Mouse (Mus musculus) spleen, adult 2 months (tissue): ENCODE data around the gene Gpx8. TPM values are rescaled to one million over a fixed set of nuclear protein-coding genes. Genes with fewer than 3 reads are reported as not detected.

Experiments used
- DNase-seq, 2 experiments: peaks; one replicate each; pipeline versions ENCODE4 v3.0.0 to v3.0.0-alpha.2; 2012 to 2021; ENCODE audit warnings: low spot score in 2 of 2, low read depth in 1 of 2
- H3K27ac ChIP-seq: fragments of 200-500 bp; 2 replicates; pipeline ENCODE4 v1.5.1; 2012; ENCODE audit warnings: low read length, inconsistent platforms; ENCODE audit not compliant: insufficient read depth
- H3K27me3 ChIP-seq: fragments of 200-500 bp; 2 replicates; pipeline ENCODE4 v1.6.1; 2012; ENCODE audit warnings: mild to moderate bottlenecking, moderate library complexity, low read length, inconsistent platforms; ENCODE audit not compliant: control insufficient read depth, insufficient read depth
- H3K36me3 ChIP-seq: fragments of 200-500 bp; 2 replicates; pipeline ENCODE4 v1.6.1; 2012; ENCODE audit warnings: mild to moderate bottlenecking, low read length, inconsistent platforms; ENCODE audit not compliant: control insufficient read depth, insufficient read depth
- H3K4me1 ChIP-seq: fragments of 200-500 bp; 2 replicates; pipeline ENCODE4 v1.6.1; 2011; ENCODE audit warnings: inconsistent platforms; ENCODE audit not compliant: control insufficient read depth, insufficient read depth, insufficient read length
- H3K4me3 ChIP-seq: fragments of 200-500 bp; 2 replicates; pipeline ENCODE4 v1.5.1; 2011; ENCODE audit warnings: mild to moderate bottlenecking, inconsistent platforms; ENCODE audit not compliant: insufficient read depth, insufficient read length; ENCODE audit errors: extremely low read depth
- CTCF ChIP-seq: fragments of 200-500 bp; IDR thresholded peaks from 2 replicates; pipeline ENCODE4 v1.5.1; 2011; ENCODE audit warnings: mild to moderate bottlenecking, inconsistent platforms; ENCODE audit not compliant: insufficient read depth, insufficient read length, insufficient replicate concordance; ENCODE audit errors: extremely low read depth
- POLR2A ChIP-seq: fragments of 200-500 bp; IDR thresholded peaks from 2 replicates; pipeline ENCODE4 v1.6.1; 2011; ENCODE audit warnings: low read depth, low read length, inconsistent platforms
- WGBS: fragments of 180-500 bp; shearing (Covaris S2); methylation state at CpG from one replicate; pipeline ENCODE4 v1.1.7; 2018; 5-methylcytosine and 5-hydroxymethylcytosine counted together
- polyA plus RNA-seq: library from polyadenylated mRNA; depleted of rRNA; stranded (reverse); fragments of >200 nt; gene quantifications from 2 replicates; pipeline ENCODE4 v1.2.3, GENCODE M21; 2012

Gpx8 gene
- polyA plus RNA-seq, 1 experiment = 0.61 TPM

- 77% methylated on average over 6 of the region's 6 CpGs for WGBS
- H3K27me3 ChIP-seq = no peaks in the 10 kb centered on the region
- no peak for DNase-seq
- H3K36me3 ChIP-seq = no peaks in the 10 kb centered on the region
- TF ChIP-seq POLR2A (no peak), CTCF (no peak)
- no peak overlapping the region; the same call in 1 of the 2 replicates for H3K4me3 ChIP-seq
- H3K27ac ChIP-seq = no peak overlapping the region
- H3K4me1 ChIP-seq = peaks cover 3% of the 10 kb centered on the region; the same call in 1 of the 2 replicates
These were observed 33.5 kb downstream of the Gpx8 start for GRCm38 (mm10) chr13:113012683-113013082.

DNA sequence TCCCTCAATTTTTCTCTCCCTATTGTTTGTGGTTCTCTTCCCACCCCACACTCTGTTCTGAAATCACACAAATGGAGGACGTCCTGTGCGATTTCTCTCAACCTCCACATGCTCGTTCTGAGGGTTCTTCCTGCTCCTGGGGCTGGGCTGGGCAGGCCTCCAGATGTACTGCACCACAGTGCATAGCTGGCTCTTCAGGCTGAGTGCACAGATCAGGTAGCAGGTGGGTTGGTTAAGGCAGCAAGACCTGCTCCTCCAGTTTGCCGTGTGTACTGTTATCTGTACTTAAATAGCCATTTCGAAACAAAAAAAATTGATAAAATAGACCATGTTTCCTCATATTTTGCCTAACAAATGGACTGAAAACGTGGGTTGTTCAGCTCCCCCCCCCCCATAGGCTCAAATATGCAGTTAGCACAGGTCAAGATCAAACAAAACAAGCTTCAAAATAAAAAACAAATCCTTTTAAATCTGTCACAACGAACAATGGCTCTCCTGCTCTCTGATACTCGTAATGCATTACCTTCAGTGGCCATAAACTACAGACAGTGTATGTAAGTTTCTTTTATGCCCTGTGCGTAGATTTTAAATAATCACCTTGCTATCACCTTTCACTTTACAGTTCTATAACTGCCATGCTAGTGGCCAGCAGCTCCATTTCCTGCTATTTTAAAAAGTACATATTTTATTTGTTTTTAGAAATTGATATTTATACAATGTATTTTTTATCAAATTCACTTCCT, 45.5 kb downstream of the Gpx8 start:
- TF ChIP-seq CTCF = no peak
- TF ChIP-seq POLR2A = no peak
- WGBS = 59% methylated on average over 9 of the region's 9 CpGs
- Histone ChIP-seq H3K36me3 (no peaks in the 10 kb centered on the region), H3K27me3 (peaks cover 9% of the 10 kb centered on the region), H3K4me3 (no peak overlapping the region), H3K4me1 (peaks cover 5% of the 10 kb centered on the region), H3K27ac (no peak overlapping the region)
- DNase-seq = no peak

- DNase-seq = no peak
- no peak overlapping the region for H3K27ac ChIP-seq
- TF ChIP-seq POLR2A = no peak
- no peak for TF ChIP-seq CTCF
- H3K27me3 ChIP-seq = peaks cover 9% of the 10 kb centered on the region
- no peak overlapping the region for H3K4me3 ChIP-seq
- no peaks in the 10 kb centered on the region for H3K36me3 ChIP-seq
- WGBS = 68% methylated on average over 3 of the region's 3 CpGs
- peaks cover 5% of the 10 kb centered on the region for H3K4me1 ChIP-seq
These were observed 46.1 kb downstream of the Gpx8 start for GRCm38 (mm10) chr13:113000090-113000489.

DNA sequence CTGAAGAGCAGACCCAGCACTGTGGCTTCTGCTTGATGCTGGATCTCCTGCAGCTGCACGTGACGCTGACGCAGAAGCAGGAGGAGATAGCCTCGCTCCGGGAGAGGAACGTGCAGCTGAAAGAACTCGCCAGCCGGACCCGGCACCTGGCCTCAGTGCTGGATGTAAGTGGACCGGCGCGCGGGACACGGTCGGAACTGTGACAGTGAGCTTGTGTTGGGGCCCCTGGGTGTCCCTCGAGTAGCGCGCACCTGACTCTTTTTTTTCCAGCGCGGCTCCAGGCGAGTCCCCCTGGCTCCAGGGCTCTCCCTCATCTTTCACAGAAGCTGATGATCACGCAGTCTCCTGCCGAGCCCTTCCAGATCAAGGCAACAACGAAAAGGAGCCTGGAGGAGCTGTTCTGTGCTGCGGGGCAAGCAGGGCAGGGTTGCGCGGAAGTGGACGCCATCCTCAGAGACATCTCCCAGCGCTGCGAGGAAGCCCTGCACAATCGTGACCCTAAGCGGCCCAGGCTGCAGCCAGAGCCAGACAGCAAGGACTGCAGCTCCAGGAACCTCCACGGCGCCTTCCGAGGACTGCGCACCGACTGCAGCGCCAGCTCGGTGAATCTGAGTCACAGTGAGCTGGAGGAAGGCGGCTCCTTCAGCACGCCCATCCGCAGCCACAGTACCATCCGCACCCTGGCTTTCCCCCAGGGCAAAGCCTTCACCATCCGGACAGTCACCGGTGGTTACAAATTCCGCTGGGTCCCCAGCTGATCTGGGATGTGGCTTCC, 47.6 kb downstream of the Gpx8 start:
- no peak overlapping the region for H3K27ac ChIP-seq
- TF ChIP-seq CTCF (no peak), POLR2A (no peak)
- H3K4me1 ChIP-seq = peaks cover 11% of the 10 kb centered on the region
- WGBS = 1% methylated on average over 46 of the region's 46 CpGs
- no peak for DNase-seq
- H3K36me3 ChIP-seq = no peaks in the 10 kb centered on the region
- H3K27me3 ChIP-seq = peaks cover 14% of the 10 kb centered on the region
- peak overlapping the region; percentile 31; the same call in 1 of the 2 replicates for H3K4me3 ChIP-seq

DNA sequence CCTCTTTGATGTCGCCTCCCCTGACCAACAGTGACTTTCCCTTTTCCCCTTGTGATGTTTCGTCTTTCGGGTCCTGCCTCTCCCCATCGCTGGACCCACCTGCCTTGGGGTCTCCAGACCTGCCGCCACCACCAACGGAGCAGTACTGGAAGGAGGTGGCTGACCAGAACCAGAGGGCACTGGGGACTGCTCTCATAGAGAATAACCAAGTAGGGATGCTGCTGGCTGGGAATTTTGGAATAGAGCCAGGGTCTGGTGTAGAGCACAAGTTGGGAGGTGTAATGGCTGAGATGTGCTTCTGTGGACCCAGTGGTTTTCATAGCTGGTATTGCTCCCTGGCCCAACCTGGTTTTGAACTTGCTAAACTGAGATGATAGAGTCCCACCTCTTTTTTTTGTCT, 48.8 kb downstream of the Gpx8 start:
- peaks cover 20% of the 10 kb centered on the region for H3K27me3 ChIP-seq
- TF ChIP-seq POLR2A (no peak), CTCF (no peak)

DNA sequence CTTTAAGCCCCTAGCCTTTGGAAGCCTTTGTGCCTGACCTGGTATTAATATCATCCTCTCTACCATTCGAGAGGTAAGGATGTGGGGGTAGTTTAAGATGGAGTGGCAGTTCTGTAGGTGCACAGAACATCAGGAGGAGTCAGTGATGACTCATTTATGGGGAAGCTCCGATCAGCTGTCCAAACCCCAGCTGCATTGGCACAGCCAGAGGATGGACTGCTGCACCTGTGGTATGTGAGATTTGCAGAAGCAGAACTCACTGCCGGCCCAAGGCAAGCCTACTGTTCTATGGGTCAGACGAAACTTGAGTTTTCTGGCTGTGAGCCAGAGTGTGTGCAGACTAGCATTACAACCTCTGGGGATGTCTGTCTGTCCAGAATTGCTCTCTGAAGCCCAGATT, 49.8 kb downstream of the Gpx8 start:
- H3K4me1 ChIP-seq = peaks cover 13% of the 10 kb centered on the region
- no peaks in the 10 kb centered on the region for H3K36me3 ChIP-seq
- peaks cover 20% of the 10 kb centered on the region for H3K27me3 ChIP-seq
- no peak for DNase-seq
- H3K4me3 ChIP-seq = no peak overlapping the region
- TF ChIP-seq CTCF = no peak
- no peak for TF ChIP-seq POLR2A
- WGBS = 31% methylated on average over 4 of the region's 4 CpGs
- no peak overlapping the region for H3K27ac ChIP-seq

More for the DNA sequence above, 48.8 kb downstream of the Gpx8 start:
- WGBS = 71% methylated on average over 6 of the region's 6 CpGs
- H3K4me3 ChIP-seq = no peak overlapping the region
- no peak overlapping the region for H3K27ac ChIP-seq
- no peak for DNase-seq
- no peaks in the 10 kb centered on the region for H3K36me3 ChIP-seq
- peaks cover 13% of the 10 kb centered on the region for H3K4me1 ChIP-seq

DNA sequence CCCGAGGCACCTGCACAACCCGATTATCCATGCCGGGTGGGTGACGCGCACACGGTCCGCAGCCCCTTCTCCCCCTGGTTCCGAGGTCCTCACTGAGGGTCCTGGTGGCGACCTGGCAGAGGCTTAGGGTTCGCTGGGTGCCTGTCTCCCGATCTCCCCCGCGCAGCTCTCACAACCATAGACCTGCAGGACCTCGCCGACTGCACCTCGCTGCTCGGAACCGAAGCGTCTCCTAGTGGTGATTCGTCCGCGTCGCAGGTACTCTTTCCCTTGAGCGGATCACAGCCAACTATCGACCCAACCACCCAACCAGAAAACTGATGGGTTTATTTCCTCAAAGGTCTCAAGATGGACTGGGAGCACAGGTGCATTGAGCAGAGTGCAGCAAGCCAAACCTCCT, 52.0 kb downstream of the Gpx8 start:
- Histone ChIP-seq H3K27ac (no peak overlapping the region), H3K4me3 (peak overlapping the region; percentile 46), H3K4me1 (peaks cover 17% of the 10 kb centered on the region), H3K36me3 (no peaks in the 10 kb centered on the region), H3K27me3 (peaks cover 26% of the 10 kb centered on the region)
- 2% methylated on average over 25 of the region's 25 CpGs for WGBS
- TF ChIP-seq CTCF (peak; percentile 57), POLR2A (no peak)
- DNase-seq = peak; percentile 37 to 47
